Mouse (Mus musculus) lung, postnatal 10 days (tissue): ENCODE results near the gene Zfp207.
"Not testable (repeated sequence)": the region's sequence is repeated elsewhere in the genome, so short reads cannot be mapped to it uniquely, and the experiment has no call there.

Experiments
- DNase-seq: peaks from one replicate; pipeline ENCODE4 v3.0.0; 2021

The Zfp207 gene

GRCm38 (mm10) chr11:80419743-80420142 is 36.7 kb downstream of the Zfp207 start:
- no peak for DNase-seq

- DNase-seq: no peak
Observed at GRCm38 (mm10) chr11:80420202-80420984, 37.3 kb downstream of the Zfp207 start.

- DNase-seq: no peak
Observed at GRCm38 (mm10) chr11:80421421-80422047, 38.5 kb downstream of the Zfp207 start.

GRCm38 (mm10) chr11:80424691-80425090 is 41.6 kb downstream of the Zfp207 start:
- DNase-seq: no peak

GRCm38 (mm10) chr11:80425247-80425778 is 42.2 kb downstream of the Zfp207 start:
- no peak for DNase-seq

GRCm38 (mm10) chr11:80426029-80426813 is 43.1 kb downstream of the Zfp207 start:
- not testable (repeated sequence) for DNase-seq

GRCm38 (mm10) chr11:80428381-80429008 is 45.4 kb downstream of the Zfp207 start, which contains the start of gene Psmd11:
Gene Psmd11 (plus strand): TSS chr11:80428615.
- peak; percentile 98 for DNase-seq

- DNase-seq: peak; percentile 40
Observed at GRCm38 (mm10) chr11:80429009-80429475, 46.0 kb downstream of the Zfp207 start.

GRCm38 (mm10) chr11:80429500-80430166 is 46.6 kb downstream of the Zfp207 start:
- DNase-seq: no peak

GRCm38 (mm10) chr11:80430366-80430910 is 47.4 kb downstream of the Zfp207 start:
- DNase-seq: no peak

- no peak for DNase-seq
Observed at GRCm38 (mm10) chr11:80446916-80447315, 63.8 kb downstream of the Zfp207 start.

GRCm38 (mm10) chr11:80449859-80450258 is 66.8 kb downstream of the Zfp207 start:
- no peak for DNase-seq

GRCm38 (mm10) chr11:80452242-80452641 is 69.2 kb downstream of the Zfp207 start:
- DNase-seq: no peak

GRCm38 (mm10) chr11:80453198-80453597 is 70.1 kb downstream of the Zfp207 start:
- no peak for DNase-seq
